Mouse (Mus musculus) liver, postnatal 0 days (tissue): ENCODE measurements around the gene Svs4.

Source experiments
- CTCF ChIP-seq: sonication (generic); IDR thresholded peaks from 2 replicates; pipeline ENCODE4 v1.5.1; 2016; ENCODE audit warnings: antibody characterized with exemption, low read depth
- EP300 ChIP-seq: IDR thresholded peaks from 2 replicates; pipeline ENCODE4 v1.6.1; 2016; ENCODE audit warnings: antibody characterized with exemption, low read depth, mild to moderate bottlenecking

- TF ChIP-seq EP300 (no peak), CTCF (no peak)
Observed at GRCm38 (mm10) chr2:164320983-164321382, 42.7 kb upstream of the Svs4 start.
